Mouse (Mus musculus): ENCODE measurements around the gene Iqca. TPM values are rescaled to one million over a fixed set of nuclear protein-coding genes. Genes with fewer than 3 reads are reported as not detected.

The Iqca gene
- polyA plus RNA-seq, 1 experiment from 2014 or later, result 0.32 TPM

DNA sequence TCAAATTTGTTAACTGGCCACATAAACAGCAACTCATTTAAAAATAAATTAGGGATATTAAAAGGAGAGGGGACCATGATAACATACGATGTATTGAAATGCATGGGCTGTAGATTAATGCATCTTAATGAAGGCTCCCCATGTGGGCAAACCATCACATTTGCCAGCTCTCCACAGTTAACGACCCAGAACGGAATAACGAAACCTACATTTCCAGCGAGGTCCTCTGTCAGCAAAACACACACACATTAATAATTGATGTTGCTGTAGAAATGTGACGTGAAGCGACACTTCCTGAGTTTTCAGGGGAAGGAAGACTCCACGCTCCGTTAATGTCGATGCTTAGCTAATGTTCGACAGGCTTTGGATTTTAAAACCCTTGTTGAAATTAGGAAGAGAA lies 20.8 kb downstream of the Iqca start:
- Histone ChIP-seq H3K27me3 (no peaks in the 10 kb centered on the region), H3K36me3 (no peaks in the 10 kb centered on the region), H3K9ac (no peak overlapping the region), H3K9me3 (no peaks in the 10 kb centered on the region), H3K4me3 (no peak overlapping the region), H3K4me1 (peaks cover 55% of the 10 kb centered on the region), H3K27ac (no peak overlapping the region), H3K4me2 (no peak overlapping the region)
- ATAC-seq (ENCODE audit: insufficient number of reproducible peaks, insufficient read depth, low FRiP score, low TSS enrichment, low read depth), result no peak
- WGBS, result 82% methylated on average over 11 of the region's 11 CpGs

DNA sequence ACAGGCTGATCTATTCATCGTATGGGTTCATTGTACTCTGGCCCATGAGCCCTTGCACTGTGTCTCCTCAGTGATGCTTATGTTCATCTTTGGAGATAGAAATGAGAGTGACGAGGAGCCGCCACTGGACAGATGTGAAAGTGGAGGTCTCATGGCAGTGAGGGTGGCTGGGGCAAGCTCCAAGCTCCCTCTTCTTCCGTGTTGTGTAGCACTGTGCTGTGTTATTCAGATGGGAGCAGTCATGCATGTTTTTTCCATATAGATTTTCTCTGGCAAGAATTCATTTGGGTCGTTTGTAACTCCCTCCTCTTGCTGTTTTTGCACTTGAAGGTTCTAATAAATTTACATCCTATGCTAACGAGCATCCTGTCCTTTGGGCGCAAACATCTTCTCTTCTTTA lies 21.2 kb downstream of the Iqca start:
- no peak for ATAC-seq (ENCODE audit: insufficient number of reproducible peaks, insufficient read depth, low FRiP score, low TSS enrichment, low read depth)
- Histone ChIP-seq H3K27ac (no peak overlapping the region), H3K36me3 (no peaks in the 10 kb centered on the region), H3K4me3 (no peak overlapping the region), H3K4me2 (no peak overlapping the region), H3K27me3 (no peaks in the 10 kb centered on the region), H3K9ac (no peak overlapping the region), H3K9me3 (no peaks in the 10 kb centered on the region), H3K4me1 (peaks cover 50% of the 10 kb centered on the region)
- 80% methylated on average over 7 of the region's 7 CpGs for WGBS

- Histone ChIP-seq H3K4me1 (peaks cover 18% of the 10 kb centered on the region), H3K4me2 (no peak overlapping the region), H3K4me3 (no peak overlapping the region), H3K27ac (no peak overlapping the region), H3K9me3 (no peaks in the 10 kb centered on the region), H3K36me3 (no peaks in the 10 kb centered on the region), H3K9ac (no peak overlapping the region), H3K27me3 (no peaks in the 10 kb centered on the region)
- no peak for ATAC-seq (ENCODE audit: insufficient number of reproducible peaks, insufficient read depth, low FRiP score, low TSS enrichment, low read depth)
- 95% methylated on average over 12 of the region's 12 CpGs for WGBS
Observed at GRCm38 (mm10) chr1:90124561-90124960, 28.6 kb downstream of the Iqca start.

DNA sequence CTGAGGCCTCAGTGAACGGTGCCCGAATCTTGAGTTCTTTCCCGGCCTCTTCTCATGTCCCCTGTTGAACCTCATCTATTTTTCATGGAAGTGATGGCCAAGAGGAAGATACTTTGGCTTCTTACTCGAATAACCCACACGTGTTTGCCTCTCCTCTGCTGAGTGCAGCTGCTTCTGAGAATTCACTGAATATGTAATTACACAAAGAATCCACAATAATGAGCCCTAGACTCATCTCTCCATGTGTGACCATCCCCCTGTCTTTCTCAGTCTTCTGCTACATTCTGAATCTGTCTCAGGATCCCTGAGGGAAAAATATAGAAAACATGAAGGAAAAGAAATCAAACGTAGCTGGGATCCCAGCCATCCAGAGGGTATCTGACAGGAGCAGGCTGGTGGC lies 32.5 kb downstream of the Iqca start:
- no peaks in the 10 kb centered on the region for H3K36me3 ChIP-seq
- ATAC-seq (ENCODE audit: insufficient number of reproducible peaks, insufficient read depth, low FRiP score, low TSS enrichment, low read depth), result no peak
- H3K4me1 ChIP-seq, result peaks cover 21% of the 10 kb centered on the region
- H3K9ac ChIP-seq, result no peak overlapping the region
- no peak overlapping the region for H3K4me3 ChIP-seq
- WGBS, result 62% methylated on average over 6 of the region's 6 CpGs
- peak overlapping the region; percentile 23; the same call in 1 of the 2 replicates for H3K27ac ChIP-seq
- H3K4me2 ChIP-seq, result no peak overlapping the region
- no peaks in the 10 kb centered on the region for H3K9me3 ChIP-seq
- no peaks in the 10 kb centered on the region for H3K27me3 ChIP-seq

DNA sequence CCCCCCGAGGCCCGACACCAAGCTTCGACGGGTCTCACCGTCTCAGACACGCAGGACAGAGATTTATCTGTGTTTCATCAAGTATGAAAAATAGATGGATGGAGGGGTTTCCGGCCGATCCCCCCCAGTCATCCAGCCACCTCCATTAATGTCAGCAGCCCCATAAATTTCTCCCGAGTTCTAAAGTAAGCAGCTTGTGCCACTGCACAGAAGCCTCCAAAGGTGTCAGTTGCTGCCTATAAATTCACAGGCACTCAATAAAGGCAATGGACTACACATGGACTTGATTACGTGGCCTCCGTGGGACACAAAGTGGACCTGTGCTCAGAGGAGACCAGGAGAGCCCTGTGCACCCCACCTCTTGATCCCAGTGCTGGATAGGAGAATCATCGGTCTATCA lies 34.0 kb downstream of the Iqca start:
- no peaks in the 10 kb centered on the region for H3K36me3 ChIP-seq
- peaks cover 27% of the 10 kb centered on the region for H3K4me1 ChIP-seq

DNA sequence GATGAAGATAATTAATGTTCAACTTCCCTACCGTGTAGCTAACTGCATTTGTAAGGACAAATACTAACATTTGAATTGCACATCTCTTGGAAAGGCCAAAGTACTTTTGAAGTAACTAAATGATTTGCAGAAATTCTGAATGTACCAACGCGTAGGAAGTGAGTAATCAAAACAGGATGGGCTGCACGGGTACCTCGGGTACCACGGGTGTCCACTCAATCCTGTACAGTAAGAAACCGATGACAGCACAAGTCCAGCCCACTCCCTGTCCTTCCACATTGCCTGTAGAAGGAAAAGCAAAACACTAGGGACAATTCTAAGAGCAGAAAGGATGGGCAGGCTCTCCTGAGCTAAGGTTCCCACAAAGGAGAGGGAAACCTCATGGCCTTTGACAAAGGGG lies 36.0 kb downstream of the Iqca start:
- Histone ChIP-seq H3K9ac (no peak overlapping the region), H3K27me3 (no peaks in the 10 kb centered on the region), H3K4me2 (no peak overlapping the region), H3K36me3 (no peaks in the 10 kb centered on the region), H3K4me1 (peaks cover 26% of the 10 kb centered on the region), H3K4me3 (no peak overlapping the region), H3K9me3 (no peaks in the 10 kb centered on the region), H3K27ac (no peak overlapping the region)
- WGBS, result 59% methylated on average over 7 of the region's 7 CpGs
- no peak for ATAC-seq (ENCODE audit: insufficient number of reproducible peaks, insufficient read depth, low FRiP score, low TSS enrichment, low read depth)

More for the DNA sequence above, 34.0 kb downstream of the Iqca start:
- Histone ChIP-seq H3K27ac (no peak overlapping the region), H3K9ac (no peak overlapping the region), H3K27me3 (no peaks in the 10 kb centered on the region), H3K9me3 (no peaks in the 10 kb centered on the region), H3K4me2 (no peak overlapping the region), H3K4me3 (no peak overlapping the region)
- ATAC-seq (ENCODE audit: insufficient number of reproducible peaks, insufficient read depth, low FRiP score, low TSS enrichment, low read depth), result no peak
- WGBS, result 89% methylated on average over 12 of the region's 12 CpGs

GRCm38 (mm10) chr1:90114586-90114985 lies 38.6 kb downstream of the Iqca start:
- no peaks in the 10 kb centered on the region for H3K27me3 ChIP-seq
- H3K27ac ChIP-seq, result no peak overlapping the region
- no peak overlapping the region for H3K4me3 ChIP-seq
- WGBS, result 85% methylated on average over 5 of the region's 5 CpGs
- H3K4me2 ChIP-seq, result no peak overlapping the region
- peaks cover 26% of the 10 kb centered on the region for H3K4me1 ChIP-seq
- H3K36me3 ChIP-seq, result no peaks in the 10 kb centered on the region
- no peak for ATAC-seq (ENCODE audit: insufficient number of reproducible peaks, insufficient read depth, low FRiP score, low TSS enrichment, low read depth)
- no peaks in the 10 kb centered on the region for H3K9me3 ChIP-seq
- no peak overlapping the region for H3K9ac ChIP-seq

GRCm38 (mm10) chr1:90113655-90114244 lies 39.5 kb downstream of the Iqca start:
- Histone ChIP-seq H3K9me3 (no peaks in the 10 kb centered on the region), H3K4me2 (no peak overlapping the region), H3K36me3 (no peaks in the 10 kb centered on the region), H3K4me3 (no peak overlapping the region), H3K27me3 (no peaks in the 10 kb centered on the region), H3K27ac (no peak overlapping the region), H3K4me1 (peaks cover 26% of the 10 kb centered on the region), H3K9ac (no peak overlapping the region)
- ATAC-seq (ENCODE audit: insufficient number of reproducible peaks, insufficient read depth, low FRiP score, low TSS enrichment, low read depth), result no peak
- WGBS, result 84% methylated on average over 6 of the region's 6 CpGs

DNA sequence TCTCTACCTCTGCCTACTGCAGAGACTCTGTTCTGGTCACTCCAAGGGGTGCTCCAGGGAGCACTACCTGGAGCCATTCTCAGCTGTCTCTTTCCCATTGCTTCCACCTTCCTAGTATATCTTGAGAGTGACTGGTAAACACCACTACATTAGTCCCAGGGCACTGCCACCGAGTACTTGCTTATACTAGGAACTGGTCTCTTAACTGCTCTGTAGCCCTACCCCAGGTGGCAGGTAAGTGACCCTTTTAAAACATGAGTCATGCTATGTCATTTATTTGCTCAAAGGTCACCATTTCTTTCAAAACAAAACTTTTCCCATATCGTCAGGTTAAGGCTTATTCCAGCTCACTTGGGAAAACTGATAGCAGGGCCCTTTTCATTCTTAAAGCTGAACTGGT lies 40.5 kb downstream of the Iqca start:
- no peak overlapping the region for H3K4me3 ChIP-seq
- no peaks in the 10 kb centered on the region for H3K27me3 ChIP-seq
- H3K36me3 ChIP-seq, result no peaks in the 10 kb centered on the region
- WGBS, result 80% methylated on average over 2 of the region's 2 CpGs
- H3K4me2 ChIP-seq, result no peak overlapping the region
- ATAC-seq (ENCODE audit: insufficient number of reproducible peaks, insufficient read depth, low FRiP score, low TSS enrichment, low read depth), result no peak
- H3K27ac ChIP-seq, result no peak overlapping the region
- H3K4me1 ChIP-seq, result peaks cover 26% of the 10 kb centered on the region
- H3K9ac ChIP-seq, result no peak overlapping the region
- H3K9me3 ChIP-seq, result no peaks in the 10 kb centered on the region

DNA sequence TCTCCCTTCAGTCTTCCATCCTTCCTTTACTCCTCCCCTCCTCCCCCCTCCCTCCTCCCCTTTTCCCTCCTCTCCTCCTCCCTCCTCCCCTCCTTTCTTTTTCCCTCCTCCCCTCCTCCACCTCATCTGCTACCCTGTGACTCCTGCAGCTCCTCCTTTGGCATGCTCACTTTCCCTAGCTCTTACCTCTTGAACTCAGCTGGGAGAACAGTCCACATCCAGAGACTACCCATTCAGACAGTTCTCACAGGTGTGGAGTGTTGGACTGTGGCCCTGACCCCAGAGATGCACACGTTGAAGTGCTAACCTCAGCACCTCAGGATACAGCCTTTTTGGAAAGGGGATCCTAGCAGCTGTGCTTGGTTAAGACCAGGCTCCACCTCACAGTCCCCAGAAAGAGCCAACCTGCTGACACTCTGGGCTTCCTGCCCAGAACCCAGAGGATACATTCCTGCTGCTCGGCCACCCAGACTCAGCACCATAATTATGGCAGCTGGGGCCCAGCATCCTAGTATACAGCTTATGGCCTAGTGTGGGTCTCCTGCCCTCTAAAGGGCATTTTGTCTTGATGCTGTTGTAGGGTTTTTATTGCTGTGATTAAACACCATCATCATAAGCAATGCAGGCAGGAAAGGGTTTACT lies 41.9 kb downstream of the Iqca start:
- Histone ChIP-seq H3K9ac (no peak overlapping the region), H3K4me3 (no peak overlapping the region), H3K27ac (no peak overlapping the region), H3K9me3 (no peaks in the 10 kb centered on the region), H3K27me3 (no peaks in the 10 kb centered on the region), H3K4me2 (no peak overlapping the region), H3K36me3 (no peaks in the 10 kb centered on the region), H3K4me1 (peaks cover 19% of the 10 kb centered on the region)
- WGBS, result 26% methylated on average over 2 of the region's 2 CpGs
- ATAC-seq (ENCODE audit: insufficient number of reproducible peaks, insufficient read depth, low FRiP score, low TSS enrichment, low read depth), result 0 out of 2 replicates have a peak, but pooled peaks have one; percentile 52

GRCm38 (mm10) chr1:90103896-90104487 lies 49.2 kb downstream of the Iqca start:
- H3K27me3 ChIP-seq, result no peaks in the 10 kb centered on the region
- WGBS, result 65% methylated on average over 8 of the region's 8 CpGs
- H3K4me1 ChIP-seq, result peaks cover 16% of the 10 kb centered on the region
- no peak overlapping the region for H3K27ac ChIP-seq
- H3K4me3 ChIP-seq, result no peak overlapping the region
- ATAC-seq (ENCODE audit: insufficient number of reproducible peaks, insufficient read depth, low FRiP score, low TSS enrichment, low read depth), result no peak
- H3K4me2 ChIP-seq, result no peak overlapping the region
- no peak overlapping the region for H3K9ac ChIP-seq
- 0 out of 2 replicates have a peak, but pooled peaks cover 5% of the 10 kb centered on the region for H3K9me3 ChIP-seq
- H3K36me3 ChIP-seq, result no peaks in the 10 kb centered on the region
